Mouse (Mus musculus): Measurements from ENCODE around the gene Aplf.
A peak's percentile ranks its signal among the peaks of the same experiment; 100 is the strongest.

Gene Aplf

DNA sequence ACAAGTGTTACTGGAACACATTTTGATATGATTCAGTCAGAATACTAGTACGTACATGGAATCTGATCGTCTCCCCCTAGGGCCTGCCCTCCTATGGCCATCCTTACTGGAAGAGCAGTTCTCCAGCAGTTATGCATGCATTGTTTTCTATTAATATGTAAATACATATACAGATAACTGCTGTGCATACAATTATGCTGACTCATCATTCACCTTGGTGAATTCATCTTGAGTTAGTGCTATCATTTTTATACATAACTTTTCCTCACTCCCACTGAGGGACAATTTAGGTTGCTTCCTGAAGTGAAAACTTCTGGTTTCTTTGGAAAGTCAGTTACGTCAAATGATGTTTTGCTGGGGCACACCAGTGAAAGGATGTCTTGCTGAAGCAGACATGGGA is 48.8 kb downstream of the Aplf start:
- DNase-seq: no peak

- no peak for DNase-seq
Observed at GRCm38 (mm10) chr6:87621281-87621680, 50.7 kb downstream of the Aplf start.

DNA sequence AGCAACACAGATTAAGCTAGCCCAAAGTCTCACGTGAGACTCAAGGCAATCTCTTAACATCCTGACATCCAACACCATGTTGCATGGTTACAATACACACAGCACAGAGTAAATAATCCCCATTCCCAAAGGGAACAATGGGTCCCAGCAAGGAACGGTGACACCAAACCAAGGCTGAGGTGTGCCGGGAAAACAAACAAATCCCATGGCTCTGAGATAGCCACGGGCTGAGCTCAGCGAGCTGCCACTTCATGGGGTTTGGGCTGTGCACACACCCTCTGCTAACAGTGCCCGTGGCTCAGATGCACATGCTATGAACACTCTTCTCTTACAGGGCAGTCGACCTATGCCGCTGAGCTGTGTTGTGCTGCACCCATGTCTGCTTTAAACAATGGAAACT is 54.0 kb downstream of the Aplf start:
- DNase-seq: no peak

DNA sequence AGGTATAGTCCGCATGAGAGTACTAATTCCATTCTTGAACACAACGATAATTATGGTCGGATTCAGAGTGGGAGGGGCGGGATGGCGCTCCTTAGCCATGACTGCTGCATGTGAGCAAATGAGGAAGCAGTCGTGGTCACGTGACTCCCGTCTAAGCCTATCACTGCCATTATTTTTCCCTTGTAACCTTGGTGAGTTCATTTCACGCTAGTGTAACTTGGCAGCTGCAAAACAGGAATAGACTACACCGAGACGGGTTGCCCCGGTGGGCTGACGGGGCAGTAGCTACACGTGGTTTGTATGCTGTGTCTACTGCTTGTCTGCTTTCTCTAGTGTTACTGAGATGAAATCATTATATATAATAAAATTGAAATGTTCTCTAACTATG is 56.3 kb downstream of the Aplf start:
- DNase-seq: no peak

DNA sequence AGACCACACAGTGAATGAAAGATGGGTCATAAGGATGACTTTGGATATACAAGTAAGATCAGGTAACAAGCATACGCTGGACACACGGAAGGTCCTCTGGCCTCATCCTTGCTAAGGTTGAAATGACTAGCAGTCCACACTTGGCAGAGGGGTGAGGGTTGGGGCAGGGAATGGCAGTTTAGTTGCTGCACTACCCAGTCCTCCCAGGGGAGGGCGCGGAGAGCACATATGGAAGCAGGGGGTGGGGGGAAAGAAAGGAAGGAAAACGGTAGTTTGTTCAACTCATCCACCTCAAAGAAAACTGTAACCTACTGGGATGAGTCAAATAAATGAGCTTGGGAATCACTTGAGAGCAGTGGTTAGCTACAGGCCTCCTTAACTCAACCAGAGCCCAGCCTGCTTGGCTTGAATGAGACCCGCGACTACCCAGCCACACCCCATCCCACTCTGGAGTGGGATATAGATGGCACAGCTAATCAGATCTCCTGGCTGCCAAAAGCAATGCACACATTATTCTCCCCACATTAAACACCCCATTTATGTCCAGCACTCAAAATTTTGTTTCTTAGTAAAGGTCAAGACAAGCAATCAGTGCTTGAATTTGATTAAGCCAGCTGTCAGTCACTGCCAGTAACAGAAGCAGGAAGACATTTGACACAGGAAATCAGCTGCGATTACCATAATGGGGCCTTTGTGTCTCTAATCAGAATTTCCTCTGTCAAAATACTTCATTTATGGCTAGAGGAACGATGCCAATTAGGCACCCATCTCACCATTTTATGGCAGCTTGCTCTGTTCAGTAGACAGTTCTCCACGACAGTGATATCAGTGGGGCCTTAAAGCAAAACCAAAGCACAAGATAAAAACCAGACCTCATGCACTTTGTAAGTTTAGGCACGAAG is 56.9 kb downstream of the Aplf start:
- peak; percentile 22 for DNase-seq

GRCm38 (mm10) chr6:87599825-87600224 is 72.2 kb downstream of the Aplf start:
- DNase-seq: peak; percentile 30

GRCm38 (mm10) chr6:87597116-87597833 is 74.7 kb downstream of the Aplf start:
- no peak for DNase-seq

GRCm38 (mm10) chr6:87594188-87594587 is 77.8 kb downstream of the Aplf start:
- no peak for DNase-seq

DNA sequence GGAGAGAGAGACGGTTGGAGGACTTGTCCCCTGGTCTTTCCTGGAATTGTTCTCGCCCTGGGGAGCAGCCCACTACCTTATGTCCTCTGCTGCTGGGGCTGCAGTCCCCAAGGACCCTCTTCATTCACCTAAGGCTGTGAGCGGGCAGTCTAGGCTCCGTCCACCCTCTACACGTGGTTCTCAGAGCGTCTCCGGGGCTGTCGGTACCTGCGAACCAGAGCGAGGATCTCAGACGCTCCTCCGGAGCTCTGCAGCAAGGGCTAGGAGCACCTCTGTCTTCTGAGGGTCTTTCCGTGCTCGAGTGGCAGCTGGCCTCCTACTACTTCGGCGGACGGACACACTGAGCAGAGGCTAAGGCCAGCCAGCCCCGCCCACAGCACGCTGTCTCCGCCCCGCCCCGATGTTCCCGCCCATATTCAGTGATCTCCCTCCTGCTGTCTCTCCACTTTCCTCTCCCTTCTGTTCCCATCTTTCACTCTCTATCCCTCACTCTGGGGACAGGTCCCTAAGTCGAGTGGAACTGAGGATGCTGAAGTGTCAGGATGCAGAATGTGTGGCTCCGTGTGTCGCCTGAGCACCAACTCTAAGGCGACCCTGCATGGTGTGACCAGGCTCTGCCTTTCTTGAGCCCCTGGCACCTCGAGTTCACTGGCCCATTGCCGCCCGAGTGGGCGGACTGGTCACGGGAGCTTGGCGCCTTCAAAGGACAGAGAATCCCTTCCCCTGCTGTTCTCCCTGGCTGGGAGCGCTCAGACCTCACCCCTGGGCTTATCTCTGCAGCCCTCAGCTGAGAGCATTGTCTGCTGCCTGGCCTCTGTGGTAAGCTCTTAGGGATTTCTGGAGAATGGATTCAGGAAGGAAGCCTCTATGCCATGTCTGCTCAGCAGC is 81.4 kb downstream of the Aplf start, which contains the start of gene Prokr1:
Gene Prokr1, minus strand, starts transcription at position 350 of the 888 bp plus-strand sequence.
- no peak for DNase-seq

GRCm38 (mm10) chr6:87589718-87590393 is 82.1 kb downstream of the Aplf start:
- DNase-seq: no peak

DNA sequence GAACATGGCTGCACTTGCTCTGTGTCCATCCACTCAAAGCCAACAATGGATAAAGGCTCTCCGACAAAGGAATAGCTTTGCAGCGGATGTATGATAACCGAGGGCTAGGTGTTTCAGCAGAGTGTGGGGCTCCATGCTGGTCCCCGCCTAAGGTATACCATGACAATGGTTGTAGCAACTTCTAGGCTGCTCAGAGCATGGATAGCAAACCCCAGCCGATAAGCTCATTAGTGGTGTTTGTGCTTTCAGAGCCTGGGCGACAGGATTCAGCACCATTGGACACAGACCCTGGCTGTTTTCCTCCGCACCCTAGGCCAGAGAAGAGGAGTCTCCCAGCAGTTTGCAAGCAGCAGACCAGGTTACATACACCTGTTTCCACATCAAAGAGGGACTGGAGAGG is 88.0 kb downstream of the Aplf start:
- no peak for DNase-seq

DNA sequence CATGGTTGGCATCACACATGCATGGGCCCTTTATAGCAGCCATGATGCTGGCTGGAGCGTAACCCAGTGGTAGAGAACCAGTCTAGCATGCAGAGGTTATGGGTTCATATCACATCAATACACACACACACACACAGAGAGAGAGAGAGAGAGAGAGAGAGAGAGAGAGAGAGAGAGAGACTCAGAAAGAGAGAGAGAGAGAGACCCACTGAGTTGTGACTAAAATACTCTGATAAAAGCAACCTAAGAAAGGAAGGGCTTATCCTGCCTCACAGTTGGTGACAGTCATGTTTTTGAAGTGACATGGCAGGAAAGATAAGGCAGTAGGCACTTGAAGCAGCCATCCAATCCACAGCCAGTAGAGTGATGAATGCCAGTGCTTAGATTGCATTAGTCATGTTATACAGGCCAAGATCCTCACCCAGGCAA is 88.8 kb downstream of the Aplf start:
- no peak for DNase-seq

DNA sequence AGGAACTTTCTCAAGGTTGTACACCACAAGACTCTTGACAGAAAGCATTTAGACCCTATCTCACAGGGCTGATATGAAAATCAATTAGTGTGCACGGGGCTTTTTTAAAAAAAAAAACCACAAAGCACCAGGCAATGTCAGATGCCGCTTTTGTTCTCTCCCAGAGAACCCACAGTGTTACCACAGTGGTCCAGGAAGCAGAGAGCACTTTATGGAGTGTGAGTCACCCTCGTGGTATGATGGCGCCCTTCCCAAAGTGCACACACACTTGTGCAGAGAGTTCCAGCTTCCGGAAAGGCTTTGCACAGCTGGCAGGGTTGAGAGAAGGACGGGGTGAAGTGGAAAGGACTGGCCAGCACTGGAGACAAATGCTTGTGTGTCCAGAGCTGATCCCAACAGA is 89.5 kb downstream of the Aplf start:
- DNase-seq: no peak

- DNase-seq: no peak
Observed at GRCm38 (mm10) chr6:87581581-87581980, 90.4 kb downstream of the Aplf start.

DNA sequence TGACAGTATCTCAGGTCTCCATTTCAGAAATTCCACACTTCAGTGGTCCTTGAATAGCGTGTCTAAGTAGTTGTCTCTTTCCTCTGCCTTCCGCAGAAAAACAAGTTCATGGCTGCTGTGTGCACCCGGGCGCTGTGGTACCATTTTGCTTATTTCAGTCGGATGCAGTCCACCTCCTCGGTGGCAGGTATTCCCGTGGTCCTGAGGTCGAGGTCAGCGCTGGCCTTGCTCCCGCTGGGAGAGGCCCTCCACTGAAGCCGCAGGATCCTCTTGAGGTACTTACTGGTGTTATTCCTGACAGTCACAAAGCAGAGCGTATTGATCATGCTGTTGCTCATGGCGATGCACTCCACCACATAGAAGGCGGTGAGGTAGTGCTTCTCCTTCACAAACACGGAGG is 90.9 kb downstream of the Aplf start:
- no peak for DNase-seq

Data from right cerebral cortex, postnatal 14 days (tissue).